In the genomic region with DNA sequence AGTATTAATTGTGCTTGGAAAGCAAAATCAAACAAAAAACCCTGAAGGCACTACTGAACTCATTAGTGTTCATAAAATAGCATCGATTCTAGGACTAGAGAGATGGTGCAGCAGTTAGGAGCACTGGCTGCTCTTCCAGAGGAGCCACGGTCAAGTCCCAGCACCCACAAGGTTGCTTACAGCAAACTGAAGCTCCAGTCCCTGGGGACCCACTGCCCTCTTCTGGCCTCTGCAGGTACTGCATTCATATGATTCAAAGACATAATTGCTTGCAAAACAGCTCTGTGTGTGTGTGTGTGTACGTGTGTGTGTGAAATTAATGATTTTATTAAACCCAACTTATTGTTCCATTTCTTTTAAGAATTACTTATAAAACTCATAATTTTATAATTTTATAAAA, we compare ENCODE assay signal across 8 mouse cellular contexts.
A peak's percentile ranks its signal among the peaks of the same experiment; 100 is the strongest.
DNase-seq lines count a peak whose midpoint lies in the region; ATAC-seq and TF ChIP-seq lines count a peak whose summit lies in the region.

No protein-coding gene starts in this region.

- H3K36me3 ChIP-seq in spleen, adult 2 months (ENCODE audit: control insufficient read depth, insufficient read depth, low read length) = no peaks in the 10 kb centered on the region

- WGBS in spleen, adult 2 months = 89% methylated on average over 3 of the region's 3 CpGs

- peak; percentile 1; the same call in 1 of the 2 replicates for TF ChIP-seq CTCF in spleen, adult 2 months (IDR thresholded peaks at IDR 0.05; ENCODE audit: extremely low read depth, insufficient read depth, insufficient read length, insufficient replicate concordance)

- H3K27me3 ChIP-seq in spleen, adult 2 months (ENCODE audit: control insufficient read depth, insufficient read depth, low read length) = no peaks in the 10 kb centered on the region

- ATAC-seq in granulocyte monocyte progenitor cell, adult 5-6 weeks (replicated peaks; ENCODE audit: poor library complexity, severe bottlenecking) = peak; percentile 59; the same call in 1 of the 2 replicates

- H3K27ac ChIP-seq in spleen, adult 2 months (ENCODE audit: insufficient read depth, low read length) = no peak overlapping the region

- TF ChIP-seq POLR2A in spleen, adult 2 months (IDR thresholded peaks at IDR 0.05; ENCODE audit: low read depth, low read length) = no peak

- peak; percentile 14 for DNase-seq in gastrocnemius, postnatal 10 days
- no peak for DNase-seq in gastrocnemius, adult 8-10 months (ENCODE audit: low spot score in 2 of 2)
- DNase-seq in spleen, adult 2 months (ENCODE audit: low read depth in 1 of 2, low spot score in 2 of 2) = peak in 1 of 2 experiments; percentile 4
- DNase-seq in spleen, postnatal 36 days (ENCODE audit: low spot score in 2 of 2) = no peak
- DNase-seq in thymus, postnatal 36 days = peak; percentile 5
- DNase-seq in frontal cortex, postnatal 36 days (ENCODE audit: low spot score in 2 of 2) = no peak
- no peak for DNase-seq in cerebellum, adult 8-10 months

- H3K4me1 ChIP-seq in spleen, adult 2 months (ENCODE audit: control insufficient read depth, insufficient read depth, insufficient read length) = no peaks in the 10 kb centered on the region

- H3K4me3 ChIP-seq in spleen, adult 2 months (ENCODE audit: extremely low read depth, insufficient read depth, insufficient read length) = no peak overlapping the region

Comparison
In these comparisons a context has a peak if more than half of its experiments do, and no peak if none do; other contexts are left out.
1. DNase-seq: peak in gastrocnemius, postnatal 10 days (single experiment) and thymus, postnatal 36 days (2 of 2); none in gastrocnemius, adult 8-10 months (0 of 2), spleen, postnatal 36 days (0 of 2), frontal cortex, postnatal 36 days (0 of 2) and cerebellum, adult 8-10 months (single experiment).